Mouse (Mus musculus) small intestine, adult 2 months (tissue): ENCODE data around the gene Olfr829.

Experiments used
- CTCF ChIP-seq: fragments of 200-500 bp; IDR thresholded peaks from 2 replicates; pipeline ENCODE4 v1.5.1; 2012; ENCODE audit warnings: low read depth, mild to moderate bottlenecking, control low read depth, inconsistent platforms, low read length, moderate library complexity, mixed read lengths; ENCODE audit not compliant: insufficient replicate concordance, insufficient read length; ENCODE audit errors: extremely low read depth
- POLR2A ChIP-seq: fragments of 200-500 bp; IDR thresholded peaks from 2 replicates; pipeline ENCODE4 v1.6.1; 2012; ENCODE audit warnings: low read depth, mild to moderate bottlenecking, control low read depth, inconsistent platforms, low read length, moderate library complexity

DNA sequence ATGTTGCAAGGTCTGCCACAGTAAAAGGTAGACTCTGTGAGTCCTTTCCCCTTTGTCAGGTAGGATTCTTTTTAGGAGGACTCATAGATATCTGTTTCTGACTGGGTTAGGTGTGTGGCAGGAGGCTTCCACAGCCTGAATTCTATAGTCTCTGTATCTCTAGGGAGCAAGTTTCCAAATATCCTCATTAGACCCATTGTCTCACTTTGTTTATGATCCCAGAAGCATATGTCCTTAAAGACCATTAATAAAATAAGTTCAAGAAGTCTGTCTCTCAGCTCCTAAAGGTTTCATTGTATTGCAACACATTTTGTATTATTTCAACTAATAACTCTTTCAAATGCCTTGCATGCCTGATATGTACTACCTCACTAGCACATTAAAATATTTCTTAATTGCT lies 35.3 kb upstream of the Olfr829 start, which contains the start of gene Olfr828:
- no peak for TF ChIP-seq CTCF
- no peak for TF ChIP-seq POLR2A
